Mouse (Mus musculus) embryonic facial prominence, embryonic 10.5 days (tissue): Measurements from ENCODE around the gene Elf2. TPM values are rescaled to one million over a fixed set of nuclear protein-coding genes. Genes with fewer than 3 reads are reported as not detected.

Source experiments
- DNase-seq: peaks from one replicate; pipeline ENCODE4 v3.0.0-alpha.2; 2017; ENCODE audit warnings: low spot score
- H3K27ac ChIP-seq: fragments of 300-500 bp; sonication (generic); replicated peaks from 2 replicates; pipeline ENCODE4 v1.5.1; 2016; ENCODE audit warnings: mild to moderate bottlenecking
- H3K27me3 ChIP-seq: fragments of 300-500 bp; sonication (generic); replicated peaks from 2 replicates; pipeline ENCODE4 v1.6.1; 2016; ENCODE audit warnings: low read depth, mild to moderate bottlenecking; ENCODE audit not compliant: poor library complexity, severe bottlenecking
- H3K36me3 ChIP-seq: fragments of 300-500 bp; sonication (generic); replicated peaks from 2 replicates; pipeline ENCODE4 v1.6.1; 2016; ENCODE audit warnings: mild to moderate bottlenecking, moderate library complexity
- H3K4me1 ChIP-seq: fragments of 300-500 bp; sonication (generic); 2 replicates; pipeline ENCODE4 v1.6.1; 2016
- H3K4me3 ChIP-seq: fragments of 300-500 bp; sonication (generic); 2 replicates; pipeline ENCODE4 v1.5.1; 2016; ENCODE audit warnings: mild to moderate bottlenecking, moderate library complexity
- H3K9me3 ChIP-seq: fragments of 300-500 bp; sonication (generic); 2 replicates; pipeline ENCODE4 v1.6.1; 2016; ENCODE audit warnings: mild to moderate bottlenecking
- WGBS: fragments of 180-500 bp; shearing (Covaris S2); methylation state at CpG from one replicate; pipeline ENCODE4 v1.1.7; 2016; 5-methylcytosine and 5-hydroxymethylcytosine counted together
- polyA plus RNA-seq: library from polyadenylated mRNA; unstranded; fragments of >200 nt; fragmentation: Nextera tagmentation; extraction: Ambion mirVana; gene quantifications from 2 replicates; pipeline ENCODE4 v1.2.1, GENCODE M21; 2016

Elf2 gene
- polyA plus RNA-seq, 1 experiment from 2014 or later, result 49.2 TPM

DNA sequence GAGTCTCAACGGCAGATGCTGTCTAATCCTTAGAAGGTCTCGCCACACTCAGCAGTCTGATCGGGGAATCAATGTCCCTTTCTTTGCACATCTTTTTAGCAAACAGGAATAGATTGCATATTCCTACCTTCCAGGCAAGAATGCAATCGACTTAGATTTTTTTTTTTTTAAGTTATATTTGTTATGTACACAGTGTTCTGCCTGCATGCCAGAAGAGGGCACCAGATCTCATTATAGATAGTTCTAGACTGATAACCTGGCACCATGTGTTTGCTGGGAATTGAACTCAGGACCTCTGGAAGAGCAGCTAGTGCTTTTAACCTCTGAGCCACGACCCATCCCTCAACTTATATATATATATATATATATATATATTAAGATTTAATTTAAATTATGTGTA is 33.1 kb upstream of the Elf2 start:
- no peaks in the 10 kb centered on the region for H3K27me3 ChIP-seq
- H3K9me3 ChIP-seq, result no peaks in the 10 kb centered on the region
- H3K4me1 ChIP-seq, result peaks cover 6% of the 10 kb centered on the region; the same call in 1 of the 2 replicates
- H3K4me3 ChIP-seq, result no peak overlapping the region
- 76% methylated on average over 5 of the region's 5 CpGs for WGBS
- no peaks in the 10 kb centered on the region for H3K36me3 ChIP-seq
- no peak for DNase-seq
- no peak overlapping the region for H3K27ac ChIP-seq

DNA sequence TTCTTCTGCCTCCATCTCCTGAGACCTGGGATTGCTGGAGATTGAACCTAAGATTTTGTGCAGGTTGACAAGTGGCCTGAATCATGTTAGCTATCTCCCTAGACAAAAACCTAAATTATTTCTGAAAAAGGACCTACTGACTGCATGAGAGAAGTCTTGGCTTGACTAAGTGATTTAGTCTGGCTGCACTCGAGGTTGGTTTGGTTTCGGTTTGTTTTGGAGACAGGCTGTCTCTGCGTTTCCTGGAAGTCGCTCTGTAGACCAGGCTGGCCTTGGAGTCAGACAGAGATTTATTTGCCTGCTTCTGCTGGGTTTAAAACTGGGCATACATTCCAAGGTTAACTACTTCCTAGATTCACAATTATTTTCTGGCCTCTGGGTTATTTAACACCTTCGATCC is 32.4 kb upstream of the Elf2 start:
- Histone ChIP-seq H3K4me1 (no peaks in the 10 kb centered on the region), H3K27ac (no peak overlapping the region), H3K9me3 (no peaks in the 10 kb centered on the region), H3K27me3 (no peaks in the 10 kb centered on the region), H3K36me3 (no peaks in the 10 kb centered on the region), H3K4me3 (no peak overlapping the region)
- no peak for DNase-seq
- WGBS, result 81% methylated on average over 5 of the region's 5 CpGs

DNA sequence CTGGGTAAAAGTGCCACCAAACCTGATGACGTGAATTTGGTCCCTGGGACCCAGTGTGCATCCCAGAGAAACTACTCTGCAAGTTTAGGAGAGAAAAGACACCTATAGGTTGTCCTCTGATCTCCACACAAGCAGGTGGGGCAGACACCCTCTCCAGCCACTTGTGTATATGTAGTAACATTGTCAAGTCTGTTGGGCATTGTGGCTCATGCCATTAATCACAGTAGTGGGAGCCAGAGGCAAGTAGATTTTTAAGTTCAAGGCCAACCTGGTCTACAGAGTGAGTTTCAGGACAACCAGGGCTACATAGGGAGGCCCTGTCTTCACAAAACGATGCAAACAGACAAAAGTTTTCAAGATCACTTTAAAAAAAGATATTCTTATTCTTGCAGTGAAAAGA is 31.4 kb upstream of the Elf2 start:
- Histone ChIP-seq H3K27me3 (no peaks in the 10 kb centered on the region), H3K36me3 (no peaks in the 10 kb centered on the region), H3K9me3 (no peaks in the 10 kb centered on the region), H3K4me1 (no peaks in the 10 kb centered on the region), H3K27ac (no peak overlapping the region), H3K4me3 (no peak overlapping the region)
- WGBS, result 68% methylated on average over 2 of the region's 2 CpGs
- DNase-seq, result no peak

DNA sequence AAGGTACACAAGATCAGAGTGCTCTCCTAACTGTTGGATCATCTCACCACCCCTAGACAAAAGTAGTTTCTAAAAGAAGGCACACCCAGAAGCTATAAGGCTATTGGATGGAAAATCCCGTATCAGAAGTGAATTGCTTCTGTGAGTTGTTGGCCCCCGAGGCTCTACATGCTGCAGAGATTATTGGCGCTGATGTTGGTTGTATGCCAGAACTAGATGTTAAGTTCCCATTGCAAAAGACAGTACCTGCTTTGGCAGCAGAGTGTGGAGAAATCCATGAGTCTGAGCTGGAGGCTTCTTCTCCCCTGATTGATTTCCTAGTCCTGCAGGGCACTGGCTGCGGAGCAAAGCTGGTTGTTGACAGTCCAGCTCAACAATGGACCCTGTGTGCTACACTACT is 27.5 kb upstream of the Elf2 start:
- Histone ChIP-seq H3K4me1 (peaks cover 14% of the 10 kb centered on the region), H3K27me3 (peaks cover 23% of the 10 kb centered on the region), H3K9me3 (no peaks in the 10 kb centered on the region), H3K4me3 (no peak overlapping the region), H3K27ac (no peak overlapping the region), H3K36me3 (no peaks in the 10 kb centered on the region)
- 85% methylated on average over 4 of the region's 4 CpGs for WGBS
- DNase-seq, result no peak

DNA sequence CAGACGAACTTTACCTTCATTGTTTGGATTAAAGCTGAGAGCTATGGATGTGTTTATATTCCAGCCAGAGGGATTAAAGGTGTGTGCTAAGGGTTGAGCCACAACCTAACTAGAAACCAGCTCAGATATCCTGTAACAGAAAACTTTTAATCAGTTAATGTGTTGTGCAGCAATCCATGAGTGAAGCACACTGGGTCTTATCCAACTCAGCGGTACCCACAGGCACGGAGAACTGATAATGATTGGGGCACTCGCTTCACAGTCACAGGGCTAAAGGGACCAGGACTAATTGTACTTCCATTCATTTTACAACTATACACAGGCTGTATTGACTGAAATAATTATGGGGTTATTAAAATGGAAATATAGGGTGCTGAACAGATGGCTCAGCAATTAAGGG is 26.5 kb upstream of the Elf2 start:
- DNase-seq, result no peak
- Histone ChIP-seq H3K9me3 (no peaks in the 10 kb centered on the region), H3K4me1 (peaks cover 14% of the 10 kb centered on the region), H3K27me3 (peaks cover 26% of the 10 kb centered on the region), H3K27ac (no peak overlapping the region), H3K4me3 (no peak overlapping the region), H3K36me3 (no peaks in the 10 kb centered on the region)
- 74% methylated on average over 4 of the region's 4 CpGs for WGBS

DNA sequence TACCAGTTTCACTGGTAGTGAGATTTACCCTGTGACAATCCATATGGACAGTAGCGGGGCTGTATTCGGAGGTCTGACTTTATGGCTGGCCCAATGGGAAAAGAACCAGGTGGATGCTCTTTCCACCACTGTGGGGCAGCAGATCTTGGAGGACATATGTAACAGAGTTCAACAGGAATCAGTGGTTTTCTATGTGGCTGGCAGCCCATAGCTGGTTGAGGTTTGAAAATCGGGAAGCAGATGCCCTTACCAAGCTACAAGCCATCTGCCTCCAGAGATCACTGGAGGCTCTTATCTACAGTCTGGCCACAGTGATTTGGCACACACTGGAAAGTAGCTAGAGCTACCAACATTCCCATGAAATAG is 25.0 kb upstream of the Elf2 start:
- Histone ChIP-seq H3K27ac (peak overlapping the region; percentile 67; the same call in 1 of the 2 replicates), H3K4me1 (peaks cover 23% of the 10 kb centered on the region), H3K9me3 (no peaks in the 10 kb centered on the region), H3K4me3 (peak overlapping the region; percentile 63), H3K27me3 (peaks cover 30% of the 10 kb centered on the region), H3K36me3 (no peaks in the 10 kb centered on the region)
- WGBS, result 19% methylated on average over 3 of the region's 3 CpGs
- DNase-seq, result no peak

- Histone ChIP-seq H3K4me3 (peak overlapping the region; percentile 63), H3K27ac (peak overlapping the region; percentile 67), H3K36me3 (no peaks in the 10 kb centered on the region), H3K9me3 (no peaks in the 10 kb centered on the region), H3K4me1 (peaks cover 24% of the 10 kb centered on the region), H3K27me3 (peaks cover 30% of the 10 kb centered on the region)
- peak; percentile 80 for DNase-seq
- WGBS, result 6% methylated on average over 31 of the region's 31 CpGs
These were observed 24.4 kb upstream of the Elf2 start for GRCm38 (mm10) chr3:51364703-51365516.

GRCm38 (mm10) chr3:51361066-51361465 is 20.6 kb upstream of the Elf2 start:
- no peaks in the 10 kb centered on the region for H3K9me3 ChIP-seq
- DNase-seq, result peak; percentile 29
- H3K36me3 ChIP-seq, result no peaks in the 10 kb centered on the region
- H3K4me3 ChIP-seq, result peak overlapping the region; percentile 36; the same call in 1 of the 2 replicates
- H3K4me1 ChIP-seq, result peaks cover 34% of the 10 kb centered on the region
- peaks cover 26% of the 10 kb centered on the region for H3K27me3 ChIP-seq
- no peak overlapping the region for H3K27ac ChIP-seq
- WGBS, result 21% methylated on average over 9 of the region's 9 CpGs

DNA sequence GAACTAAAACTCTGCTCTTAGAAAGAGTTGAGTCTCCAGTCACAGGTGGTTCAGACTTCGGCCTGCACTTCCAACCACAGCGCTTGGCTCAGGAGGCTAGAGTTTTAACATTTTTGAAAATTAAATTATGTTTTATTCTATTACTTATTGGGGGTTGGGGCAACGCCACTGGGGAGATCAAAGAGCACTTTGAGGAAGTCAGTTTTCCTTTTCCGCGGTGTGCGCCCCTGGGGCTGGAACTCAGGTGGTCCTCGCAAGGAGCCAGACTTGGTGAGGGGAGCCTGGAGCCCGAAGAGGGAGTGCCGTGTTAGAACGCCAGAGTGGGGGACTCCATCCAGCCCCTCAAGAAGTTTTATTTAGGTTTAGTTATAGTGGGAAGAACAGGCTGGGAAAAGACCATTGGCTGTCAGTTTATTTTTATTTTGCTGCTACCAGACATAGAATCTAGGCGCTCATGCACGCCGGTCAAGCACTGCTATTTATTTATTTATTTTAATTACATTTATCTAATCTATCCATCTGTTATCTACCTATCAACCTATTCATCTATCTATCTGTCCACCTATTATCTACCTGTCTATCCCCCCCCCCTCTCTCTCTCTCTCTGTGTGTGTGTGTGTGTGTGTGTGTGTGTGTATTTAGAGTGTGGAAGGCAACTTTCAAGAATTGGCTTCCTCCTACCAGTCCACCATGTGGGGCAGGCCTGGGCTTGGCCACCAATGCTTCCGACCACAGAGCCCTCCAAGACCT is 19.3 kb upstream of the Elf2 start:
- 13% methylated on average over 14 of the region's 14 CpGs for WGBS
- Histone ChIP-seq H3K27ac (no peak overlapping the region), H3K9me3 (no peaks in the 10 kb centered on the region), H3K4me3 (peak overlapping the region; percentile 78), H3K27me3 (peaks cover 22% of the 10 kb centered on the region), H3K4me1 (peaks cover 25% of the 10 kb centered on the region), H3K36me3 (no peaks in the 10 kb centered on the region)
- peak; percentile 39 for DNase-seq

GRCm38 (mm10) chr3:51358660-51359557 is 18.4 kb upstream of the Elf2 start:
- WGBS, result under 1% methylated on average over 50 of the region's 50 CpGs
- Histone ChIP-seq H3K27me3 (peaks cover 14% of the 10 kb centered on the region), H3K27ac (peak overlapping the region; percentile 76)

DNA sequence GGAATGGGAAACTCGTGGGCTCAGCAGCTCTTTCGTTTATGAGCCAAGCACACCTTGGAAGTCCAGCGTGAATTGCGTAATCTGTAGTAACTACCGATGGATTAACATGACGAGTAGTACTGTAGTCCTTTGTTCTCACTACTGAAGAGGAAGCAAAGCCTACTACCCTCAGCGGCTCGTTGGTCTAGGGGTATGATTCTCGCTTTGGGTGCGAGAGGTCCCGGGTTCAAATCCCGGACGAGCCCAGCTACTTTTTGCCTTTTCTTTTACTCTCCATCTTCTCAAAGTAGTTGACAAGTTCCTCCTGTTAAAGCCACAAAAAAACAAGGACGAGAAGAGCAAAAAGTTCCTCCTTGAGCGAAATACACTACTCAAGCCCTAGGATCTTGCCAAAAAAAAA is 17.7 kb upstream of the Elf2 start:
- WGBS, result under 1% methylated on average over 15 of the region's 15 CpGs

More at GRCm38 (mm10) chr3:51358660-51359557, 18.4 kb upstream of the Elf2 start:
- DNase-seq, result peak; percentile 92
- no peaks in the 10 kb centered on the region for H3K36me3 ChIP-seq
- no peaks in the 10 kb centered on the region for H3K9me3 ChIP-seq
- peak overlapping the region; percentile 78 for H3K4me3 ChIP-seq
- H3K4me1 ChIP-seq, result peaks cover 20% of the 10 kb centered on the region

GRCm38 (mm10) chr3:51357624-51358023 is 17.2 kb upstream of the Elf2 start:
- Histone ChIP-seq H3K9me3 (no peaks in the 10 kb centered on the region), H3K36me3 (no peaks in the 10 kb centered on the region), H3K27ac (no peak overlapping the region; the same call in 1 of the 2 replicates), H3K4me3 (peak overlapping the region; percentile 78), H3K4me1 (peaks cover 20% of the 10 kb centered on the region), H3K27me3 (0 out of 2 replicates have a peak, but pooled peaks cover 4% of the 10 kb centered on the region)
- peak; percentile 67 for DNase-seq
- WGBS, result 6% methylated on average over 14 of the region's 14 CpGs

More for the DNA sequence above, 17.7 kb upstream of the Elf2 start:
- H3K9me3 ChIP-seq, result no peaks in the 10 kb centered on the region
- peaks cover 20% of the 10 kb centered on the region for H3K4me1 ChIP-seq
- DNase-seq, result peak; percentile 87
- H3K27me3 ChIP-seq, result 0 out of 2 replicates have a peak, but pooled peaks cover 8% of the 10 kb centered on the region
- no peaks in the 10 kb centered on the region for H3K36me3 ChIP-seq
- peak overlapping the region; percentile 78 for H3K4me3 ChIP-seq
- H3K27ac ChIP-seq, result no peak overlapping the region; the same call in 1 of the 2 replicates
